8 mouse cellular contexts compared by ENCODE assay signal in the genomic region with DNA sequence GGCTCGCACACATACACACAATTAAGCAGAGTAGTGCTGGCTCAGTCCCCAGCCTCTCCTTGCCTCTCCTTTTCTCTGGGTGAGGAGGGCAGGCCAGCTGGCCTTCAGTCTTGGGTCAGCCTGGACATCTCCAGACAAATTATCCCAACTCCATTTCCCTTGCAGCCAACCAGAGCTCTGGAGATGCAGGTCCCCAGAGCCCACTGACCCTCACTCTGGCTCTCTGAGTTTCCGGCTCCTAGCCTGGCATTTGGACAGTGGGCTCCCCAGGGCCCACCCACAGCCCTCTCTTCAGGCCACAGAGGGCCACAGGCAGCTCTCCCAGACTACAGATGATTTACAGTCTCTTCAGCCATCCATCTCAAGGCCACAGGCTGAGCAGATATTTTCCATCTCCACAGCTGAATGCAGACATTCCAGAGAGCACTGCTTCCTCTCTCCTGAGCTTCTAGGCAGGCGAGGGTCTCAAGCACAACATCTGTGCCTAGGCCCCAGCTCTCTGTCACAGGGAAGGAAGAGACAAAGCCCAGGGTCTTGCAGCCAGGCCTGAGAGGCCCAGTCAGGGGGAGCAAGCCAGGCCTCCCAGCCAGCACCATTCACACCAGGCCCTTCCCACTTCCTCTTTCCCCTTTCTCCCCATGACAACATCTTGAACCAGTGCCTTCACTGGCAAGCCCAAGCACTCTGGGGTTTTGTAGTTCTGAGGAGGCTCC. TPM values are rescaled to one million over a fixed set of nuclear protein-coding genes. Genes with fewer than 3 reads are reported as not detected.
A peak's percentile ranks its signal among the peaks of the same experiment; 100 is the strongest.
DNase-seq lines count a peak whose midpoint lies in the region; ATAC-seq lines count a peak whose summit lies in the region.

No protein-coding gene starts in this region.

- intact Hi-C loops in left cerebral cortex, postnatal 4 days (cut with DNase I), result no loop called here

- H3K27ac ChIP-seq in brown adipose tissue, adult 24 weeks (replicated peaks; ENCODE audit: low read depth, low read length), result peak overlapping the region; percentile 47; the same call in 1 of the 2 replicates
- peak overlapping the region; percentile 94 for H3K27ac ChIP-seq in hindbrain, embryonic 10.5 days
- peak overlapping the region; percentile 88 for H3K27ac ChIP-seq in midbrain, embryonic 11.5 days (ENCODE audit: low read depth, low read length)

- peak overlapping the region; percentile 26; the same call in 1 of the 2 replicates for H3K4me2 ChIP-seq in midbrain, embryonic 11.5 days

- H3K36me3 ChIP-seq in hindbrain, embryonic 10.5 days, result peaks cover 20% of the 10 kb centered on the region
- H3K36me3 ChIP-seq in midbrain, embryonic 11.5 days (ENCODE audit: control insufficient read depth, insufficient read depth, low read length), result no peaks in the 10 kb centered on the region; the same call in 1 of the 2 replicates

- H3K4me3 ChIP-seq in brown adipose tissue, adult 24 weeks (ENCODE audit: insufficient read depth, low read depth, low read length), result no peak overlapping the region
- peak overlapping the region; percentile 23 for H3K4me3 ChIP-seq in hindbrain, embryonic 10.5 days
- H3K4me3 ChIP-seq in midbrain, embryonic 11.5 days (ENCODE audit: low read depth, low read length), result no peak overlapping the region

- no peaks in the 10 kb centered on the region for H3K9me3 ChIP-seq in hindbrain, embryonic 10.5 days
- H3K9me3 ChIP-seq in midbrain, embryonic 11.5 days (ENCODE audit: control insufficient read depth, low read length), result no peaks in the 10 kb centered on the region

- 40% methylated on average over 3 of the region's 3 CpGs for WGBS in hindbrain, embryonic 10.5 days
- 43% methylated on average over 3 of the region's 3 CpGs for WGBS in midbrain, embryonic 11.5 days

- peak overlapping the region; percentile 62 for H3K9ac ChIP-seq in midbrain, embryonic 11.5 days (ENCODE audit: low read length)

- H3K4me1 ChIP-seq in brown adipose tissue, adult 24 weeks (ENCODE audit: control insufficient read depth, insufficient read depth, insufficient read length, low read length), result no peaks in the 10 kb centered on the region; the same call in 1 of the 2 replicates
- H3K4me1 ChIP-seq in hindbrain, embryonic 10.5 days (replicated peaks), result peaks cover 50% of the 10 kb centered on the region
- peaks cover 27% of the 10 kb centered on the region for H3K4me1 ChIP-seq in midbrain, embryonic 11.5 days (ENCODE audit: control insufficient read depth, insufficient read depth, low read length)

- peak; percentile 92 for ATAC-seq in midbrain, embryonic 11.5 days (ENCODE audit: low FRiP score)

- H3K27me3 ChIP-seq in hindbrain, embryonic 10.5 days (ENCODE audit: insufficient read depth, poor library complexity, severe bottlenecking), result no peaks in the 10 kb centered on the region
- no peaks in the 10 kb centered on the region for H3K27me3 ChIP-seq in midbrain, embryonic 11.5 days (ENCODE audit: control insufficient read depth, insufficient read depth, low read length)

- peak; percentile 60 to 86 for DNase-seq in adrenal gland, adult (ENCODE audit: inconsistent age in 2 of 2, low spot score in 1 of 2)
- no peak for DNase-seq in adrenal gland, postnatal 4 days (ENCODE audit: low spot score in 2 of 2)
- DNase-seq in frontal cortex, postnatal 36 days (ENCODE audit: low spot score in 2 of 2), result peak; percentile 56 to 73
- DNase-seq in hindbrain, embryonic 10.5 days (ENCODE audit: low spot score), result peak; percentile 81
- peak; percentile 73 for DNase-seq in left cerebral cortex, postnatal 4 days
- DNase-seq in midbrain, embryonic 11.5 days (ENCODE audit: low spot score, missing footprints), result peak; percentile 91
- peak; percentile 58 for DNase-seq in telencephalon, adult 2 months (ENCODE audit: low read depth, low spot score)

RNA-seq across cellular contexts. Expression of a gene that starts 19.8 kb away (rescaled TPM):
- 1 to 10 TPM; 3.9 to 4.3 TPM for total RNA-seq in adrenal gland, postnatal 4 days (2021)
- 0.48 TPM in 1 of 2 replicates, not detected in the other for polyA plus RNA-seq in brown adipose tissue, adult 24 weeks (2012; ENCODE audit: insufficient read depth, insufficient read length, missing spikeins)
- 9.0 and 10.1 TPM in 2 replicates for polyA plus RNA-seq in hindbrain, embryonic 10.5 days (2016; fragmentation: Nextera tagmentation; extraction: Ambion mirVana)
- 1 to 10 TPM; 2.9 to 3.3 TPM for total RNA-seq in left cerebral cortex, postnatal 4 days (2021)
- 8.2 and 9.0 TPM in 2 replicates for polyA plus RNA-seq in midbrain, embryonic 11.5 days (2014; fragmentation: Nextera tagmentation; extraction: Ambion mirVana)

Comparison
In these comparisons a context has a peak if more than half of its experiments do, and no peak if none do; other contexts are left out.
1. DNase-seq: peak in adrenal gland, adult (2 of 2), frontal cortex, postnatal 36 days (2 of 2), hindbrain, embryonic 10.5 days (single experiment), left cerebral cortex, postnatal 4 days (single experiment), midbrain, embryonic 11.5 days (single experiment) and telencephalon, adult 2 months (single experiment); none in adrenal gland, postnatal 4 days (0 of 2).
2. Peak in every context shown above with its lines, with median percentiles within 50 percentile points of each other: H3K27ac ChIP-seq.